9 mouse cellular contexts compared by ENCODE assay signal in genomic region chr14:30541541-30541940, GRCm38 (mm10). TPM values are rescaled to one million over a fixed set of nuclear protein-coding genes. Genes with fewer than 3 reads are reported as not detected.
DNase-seq lines count a peak whose midpoint lies in the region; ATAC-seq and TF ChIP-seq lines count a peak whose summit lies in the region.
"Had no signal": no experiment of that assay in that cellular context is flagged by ENCODE, and none has a peak within 500 bp of the region (broad histone marks: within the 10 kb centered on the region; RNA-seq: fewer than 3 reads in every experiment).

No protein-coding gene starts in this region.

- no peaks in the 10 kb centered on the region for H3K27me3 ChIP-seq in cerebellum, adult 2 months (ENCODE audit: control insufficient read depth, insufficient read depth, low read length)
- no peaks in the 10 kb centered on the region for H3K27me3 ChIP-seq in hindbrain, postnatal 0 days (ENCODE audit: insufficient read depth, low read length)

- H3K9ac ChIP-seq in hindbrain, postnatal 0 days (replicated peaks; ENCODE audit: low read length), result no peak overlapping the region

- TF ChIP-seq CTCF in cerebellum, adult 2 months (IDR thresholded peaks at IDR 0.05; ENCODE audit: borderline replicate concordance, insufficient read depth, low read depth, low read length), result no peak
- TF ChIP-seq CTCF in hindbrain, postnatal 0 days (IDR thresholded peaks at IDR 0.05; ENCODE audit: low read depth), result no peak

- peaks cover 5% of the 10 kb centered on the region for H3K4me1 ChIP-seq in cerebellum, adult 2 months (ENCODE audit: control insufficient read depth, insufficient read depth, low read length)
- H3K4me1 ChIP-seq in hindbrain, postnatal 0 days (ENCODE audit: insufficient read depth, low read length), result no peaks in the 10 kb centered on the region; the same call in 1 of the 2 replicates

- TF ChIP-seq POLR2A in cerebellum, adult 2 months (IDR thresholded peaks at IDR 0.05; ENCODE audit: borderline replicate concordance, insufficient read depth, low read length), result no peak

- peak; percentile 87 for ATAC-seq in hindbrain, postnatal 0 days
- no peak for ATAC-seq in erythroblast, adult 5-6 weeks (replicated peaks; ENCODE audit: low FRiP score, poor library complexity, severe bottlenecking)

- peak; percentile 54 to 67 for DNase-seq in cerebellum, adult 2 months
- DNase-seq in cerebellum, adult 11 months, result no peak
- peak; percentile 72 for DNase-seq in MN1 (ENCODE audit: low spot score)
- DNase-seq in fat pad, adult 2 months (ENCODE audit: extremely low read depth, low read depth, low spot score), result peak; percentile 84
- DNase-seq in hindbrain, postnatal 0 days (ENCODE audit: low spot score), result peak; percentile 80
- DNase-seq in left cerebral cortex, postnatal 4 days, result peak; percentile 88
- no peak for DNase-seq in spleen, postnatal 10 days (ENCODE audit: low spot score in 2 of 2)

- 20% methylated on average over 10 of the region's 10 CpGs for WGBS in cerebellum, adult 2 months
- WGBS in hindbrain, postnatal 0 days, result 25% methylated on average over 10 of the region's 10 CpGs

- H3K9me3 ChIP-seq in hindbrain, postnatal 0 days (ENCODE audit: low read length), result no peaks in the 10 kb centered on the region

- no peak overlapping the region for H3K4me2 ChIP-seq in hindbrain, postnatal 0 days (ENCODE audit: low read depth, low read length)

- intact Hi-C loops in left cerebral cortex, postnatal 4 days (cut with DNase I), result no loop called here

- H3K27ac ChIP-seq in cerebellum, adult 2 months (ENCODE audit: insufficient read depth, low read length), result no peak overlapping the region
- H3K27ac ChIP-seq in hindbrain, postnatal 0 days, result peak overlapping the region; percentile 48; the same call in 1 of the 2 replicates

- H3K4me3 ChIP-seq in cerebellum, adult 2 months (replicated peaks; ENCODE audit: insufficient read depth, low read depth, low read length), result no peak overlapping the region
- no peak overlapping the region for H3K4me3 ChIP-seq in hindbrain, postnatal 0 days (ENCODE audit: low read length)

- no peaks in the 10 kb centered on the region for H3K36me3 ChIP-seq in hindbrain, postnatal 0 days (ENCODE audit: insufficient read depth, low read length)

RNA-seq across cellular contexts. Expression of gene Tkt, which starts 6.6 kb away (rescaled TPM):
- 181 and 183 TPM in 2 replicates for polyA plus RNA-seq in cerebellum, adult 2 months (2012; rRNA removed)
- 388 and 429 TPM in 2 replicates for total RNA-seq in hindbrain, postnatal 0 days (2014; rRNA removed)
- polyA plus RNA-seq in hindbrain, postnatal 0 days (2015; fragmentation: Nextera tagmentation; extraction: Ambion mirVana), result 248 and 258 TPM in 2 replicates
- 100 to 1,000 TPM; 314 to 322 TPM for total RNA-seq in left cerebral cortex, postnatal 4 days (2021)
- 66.7 and 82.0 TPM in 2 replicates for total RNA-seq in erythroblast, adult 5-6 weeks (2015; ENCODE audit: low replicate concordance)
- 175 and 205 TPM in 2 replicates for total RNA-seq in erythroblast, adult 5-6 weeks (2017; ENCODE audit: low replicate concordance)

RNA-seq across cellular contexts. Expression of gene Cacna1d, which starts 50.3 kb away (rescaled TPM):
- polyA plus RNA-seq in cerebellum, adult 2 months (2012; rRNA removed), result 35.0 and 46.0 TPM in 2 replicates
- total RNA-seq in hindbrain, postnatal 0 days (2014; rRNA removed), result 22.0 and 27.6 TPM in 2 replicates
- polyA plus RNA-seq in hindbrain, postnatal 0 days (2015; fragmentation: Nextera tagmentation; extraction: Ambion mirVana), result 6.1 and 6.9 TPM in 2 replicates
- total RNA-seq in left cerebral cortex, postnatal 4 days (2021), result 10 to 100 TPM; 59.7 to 60.9 TPM
- not detected in 2 replicates for total RNA-seq in erythroblast, adult 5-6 weeks (2015; ENCODE audit: low replicate concordance)
- total RNA-seq in erythroblast, adult 5-6 weeks (2017; ENCODE audit: low replicate concordance), result 0.17 TPM in 1 of 2 replicates, not detected in the other
- polyA plus RNA-seq: C2C12 had no signal

Comparison
In these comparisons a context has a peak if more than half of its experiments do, and no peak if none do; other contexts are left out.
1. DNase-seq: peak in cerebellum, adult 2 months (2 of 2), MN1 (single experiment), fat pad, adult 2 months (single experiment), hindbrain, postnatal 0 days (single experiment) and left cerebral cortex, postnatal 4 days (single experiment); none in cerebellum, adult 11 months (single experiment) and spleen, postnatal 10 days (0 of 2).
2. RNA of gene Cacna1d, which starts 50.3 kb away (total RNA-seq): 59.7 to 60.9 TPM in left cerebral cortex, postnatal 4 days and 22.0 to 27.6 TPM in hindbrain, postnatal 0 days; 0.17 TPM in erythroblast, adult 5-6 weeks; every median in the first group is over 10 times any median in the second.